Mouse (Mus musculus): ENCODE results near the gene Tango6. TPM values are rescaled to one million over a fixed set of nuclear protein-coding genes. Genes with fewer than 3 reads are reported as not detected.

Gene Tango6
- total RNA-seq, 1 experiment from 2014 or later, result 1.9 TPM

GRCm38 (mm10) chr8:106734222-106734621 is 51.4 kb downstream of the Tango6 start:
- ATAC-seq (replicated peaks; ENCODE audit: insufficient number of reproducible peaks, low FRiP score, low TSS enrichment, poor library complexity, severe bottlenecking), result no peak

DNA sequence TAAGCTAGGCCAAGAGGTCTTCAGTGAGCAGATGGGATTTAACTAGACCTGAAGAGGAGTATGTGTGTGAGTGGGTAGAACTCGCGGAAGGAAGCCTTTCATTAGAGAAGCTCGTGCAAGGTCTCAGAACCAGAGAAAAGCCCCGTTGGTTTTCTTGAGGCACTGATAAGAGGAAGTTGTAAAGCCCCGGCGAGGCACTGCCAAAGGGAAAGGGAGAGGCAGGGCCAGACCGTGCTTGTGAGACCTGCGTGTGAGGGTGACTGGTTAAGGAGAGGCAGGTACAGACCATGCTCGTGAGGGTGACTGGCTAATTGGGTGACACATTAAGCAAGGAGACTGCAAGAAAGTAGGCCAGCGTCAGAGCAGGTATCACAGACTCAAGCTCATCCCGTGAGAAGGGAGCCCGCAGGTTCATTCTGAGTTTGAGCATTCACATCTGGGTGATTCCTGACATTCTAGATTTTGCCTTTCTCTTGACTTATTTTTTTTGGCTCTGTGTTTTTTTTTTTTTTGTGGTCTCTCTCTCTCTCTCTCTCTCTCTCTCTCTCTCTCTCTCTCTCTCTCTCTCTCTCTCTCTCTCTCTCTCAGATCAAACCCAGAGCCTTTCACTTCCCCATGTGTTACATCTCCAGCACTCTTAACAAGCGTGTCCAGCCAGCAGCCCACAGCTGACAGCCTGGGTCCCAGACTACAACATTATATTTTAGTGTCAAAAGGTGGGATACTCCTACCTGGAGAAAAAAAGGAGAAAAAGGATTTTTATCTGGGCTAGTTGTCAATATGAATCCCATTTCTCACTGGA is 54.2 kb downstream of the Tango6 start:
- ATAC-seq (replicated peaks; ENCODE audit: insufficient number of reproducible peaks, low FRiP score, low TSS enrichment, poor library complexity, severe bottlenecking), result peak; percentile 35; the same call in 1 of the 2 replicates

DNA sequence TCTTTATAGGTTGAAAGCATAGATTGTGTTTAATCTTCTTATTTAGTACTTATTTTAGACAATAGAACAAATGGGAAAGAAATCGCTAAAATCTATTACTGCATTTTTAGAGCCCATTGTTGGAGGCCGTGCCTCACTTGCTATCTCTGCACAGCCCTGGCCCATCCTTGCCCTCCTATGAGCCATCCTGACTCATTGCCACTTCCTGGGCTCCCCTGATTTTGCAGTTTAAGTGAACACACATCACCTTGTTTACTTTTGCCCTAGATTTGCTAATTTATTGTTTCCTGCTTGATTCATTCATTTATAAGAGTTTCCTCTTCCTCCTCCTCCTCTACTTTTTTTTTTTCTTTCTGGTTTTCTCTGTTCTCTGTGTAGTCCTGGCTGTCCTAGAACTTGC is 55.0 kb downstream of the Tango6 start:
- no peak for ATAC-seq (replicated peaks; ENCODE audit: insufficient number of reproducible peaks, low FRiP score, low TSS enrichment, poor library complexity, severe bottlenecking)

- ATAC-seq (replicated peaks; ENCODE audit: insufficient number of reproducible peaks, low FRiP score, low TSS enrichment, poor library complexity, severe bottlenecking), result no peak
These were observed 59.5 kb downstream of the Tango6 start for GRCm38 (mm10) chr8:106742321-106742720.

DNA sequence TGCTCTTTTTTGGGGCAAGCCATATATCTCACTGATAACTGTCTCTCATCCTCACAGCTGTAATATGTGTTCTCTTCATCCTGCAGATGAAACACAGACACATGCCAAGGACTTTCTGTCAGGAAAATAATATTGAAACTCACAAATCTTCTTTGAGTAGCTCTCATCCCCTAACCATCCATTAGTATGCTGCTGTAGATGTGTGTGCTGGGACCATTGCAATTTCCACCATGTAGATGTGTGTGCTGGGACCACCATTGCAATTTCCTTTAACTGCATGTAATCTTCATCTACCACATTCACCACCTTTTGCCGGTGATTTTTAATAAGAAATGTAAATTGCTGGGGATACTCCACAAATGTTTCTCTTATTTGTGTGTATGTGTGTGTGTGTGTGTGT is 60.5 kb downstream of the Tango6 start:
- no peak for ATAC-seq (replicated peaks; ENCODE audit: insufficient number of reproducible peaks, low FRiP score, low TSS enrichment, poor library complexity, severe bottlenecking)

GRCm38 (mm10) chr8:106753436-106753835 is 70.6 kb downstream of the Tango6 start:
- ATAC-seq (replicated peaks; ENCODE audit: insufficient number of reproducible peaks, low FRiP score, low TSS enrichment, poor library complexity, severe bottlenecking), result no peak

- no peak for ATAC-seq (replicated peaks; ENCODE audit: insufficient number of reproducible peaks, low FRiP score, low TSS enrichment, poor library complexity, severe bottlenecking)
These were observed 78.4 kb downstream of the Tango6 start for GRCm38 (mm10) chr8:106761317-106761716.

- ATAC-seq (replicated peaks; ENCODE audit: insufficient number of reproducible peaks, low FRiP score, low TSS enrichment, poor library complexity, severe bottlenecking), result no peak
These were observed 79.1 kb downstream of the Tango6 start for GRCm38 (mm10) chr8:106761867-106762523.

DNA sequence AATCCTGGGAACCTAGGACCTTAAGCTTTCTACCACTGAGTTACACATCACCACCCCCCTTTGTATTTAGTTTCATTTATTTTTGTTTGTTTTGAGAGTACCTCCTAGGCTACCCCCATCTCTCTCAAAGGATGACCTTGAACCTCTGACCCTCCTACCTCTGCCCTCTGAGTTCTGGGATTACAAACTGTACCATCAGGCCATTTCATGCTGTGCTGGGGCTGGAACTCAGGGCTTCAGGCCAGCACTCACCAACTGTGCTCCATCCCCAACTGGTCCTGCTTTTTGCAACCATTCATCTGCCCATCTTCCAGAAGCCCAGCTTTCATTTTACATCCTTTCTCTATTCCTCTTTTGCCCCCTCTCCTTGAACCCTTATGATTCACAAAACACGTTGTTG is 81.7 kb downstream of the Tango6 start:
- no peak for ATAC-seq (replicated peaks; ENCODE audit: insufficient number of reproducible peaks, low FRiP score, low TSS enrichment, poor library complexity, severe bottlenecking)

GRCm38 (mm10) chr8:106765570-106765969 is 82.7 kb downstream of the Tango6 start:
- no peak for ATAC-seq (replicated peaks; ENCODE audit: insufficient number of reproducible peaks, low FRiP score, low TSS enrichment, poor library complexity, severe bottlenecking)

GRCm38 (mm10) chr8:106766736-106767135 is 83.9 kb downstream of the Tango6 start:
- no peak for ATAC-seq (replicated peaks; ENCODE audit: insufficient number of reproducible peaks, low FRiP score, low TSS enrichment, poor library complexity, severe bottlenecking)

GRCm38 (mm10) chr8:106769147-106769805 is 86.4 kb downstream of the Tango6 start:
- no peak for ATAC-seq (replicated peaks; ENCODE audit: insufficient number of reproducible peaks, low FRiP score, low TSS enrichment, poor library complexity, severe bottlenecking)

- ATAC-seq (replicated peaks; ENCODE audit: insufficient number of reproducible peaks, low FRiP score, low TSS enrichment, poor library complexity, severe bottlenecking), result no peak
These were observed 87.8 kb downstream of the Tango6 start for GRCm38 (mm10) chr8:106770596-106771179.

DNA sequence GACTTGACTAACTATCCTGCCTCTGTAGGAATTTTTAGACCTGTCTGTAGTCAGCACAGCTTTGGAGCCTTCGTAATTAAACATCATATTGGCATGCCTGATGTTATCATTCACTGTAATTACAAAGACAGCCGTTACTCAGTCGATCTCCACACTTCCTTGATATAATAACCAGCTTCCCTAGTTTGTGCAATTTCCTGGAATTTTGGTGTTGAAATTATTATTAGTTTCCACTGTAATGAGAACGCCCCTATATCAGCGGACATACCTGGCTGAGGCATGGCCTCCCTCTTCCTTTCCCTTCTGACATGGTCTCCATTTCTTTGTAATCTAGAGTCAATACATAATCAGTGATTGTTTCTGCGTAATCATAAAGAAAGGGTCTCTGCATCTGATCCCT is 89.2 kb downstream of the Tango6 start:
- ATAC-seq (replicated peaks; ENCODE audit: insufficient number of reproducible peaks, low FRiP score, low TSS enrichment, poor library complexity, severe bottlenecking), result no peak

DNA sequence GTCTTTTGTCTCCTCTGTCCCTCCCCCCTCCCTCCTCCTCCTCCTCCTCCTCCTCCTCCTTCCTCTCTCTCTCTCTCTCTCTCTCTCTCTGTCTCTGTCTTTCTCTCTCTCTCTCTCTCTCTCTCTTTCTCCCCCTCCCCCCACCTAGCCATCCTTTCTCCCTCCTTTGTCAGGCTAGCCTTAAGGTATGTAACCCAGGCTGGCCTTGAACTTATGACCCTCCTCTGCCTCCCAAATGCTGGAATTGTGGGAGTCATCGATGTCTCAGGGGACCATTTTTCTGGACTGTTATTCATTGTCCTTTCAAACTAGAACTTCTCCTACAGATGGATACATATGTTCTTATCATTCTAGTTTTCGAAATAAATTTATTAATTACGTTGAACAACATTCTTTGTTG is 89.6 kb downstream of the Tango6 start:
- no peak for ATAC-seq (replicated peaks; ENCODE audit: insufficient number of reproducible peaks, low FRiP score, low TSS enrichment, poor library complexity, severe bottlenecking)

GRCm38 (mm10) chr8:106774567-106775320 is 91.9 kb downstream of the Tango6 start:
- no peak for ATAC-seq (replicated peaks; ENCODE audit: insufficient number of reproducible peaks, low FRiP score, low TSS enrichment, poor library complexity, severe bottlenecking)

DNA sequence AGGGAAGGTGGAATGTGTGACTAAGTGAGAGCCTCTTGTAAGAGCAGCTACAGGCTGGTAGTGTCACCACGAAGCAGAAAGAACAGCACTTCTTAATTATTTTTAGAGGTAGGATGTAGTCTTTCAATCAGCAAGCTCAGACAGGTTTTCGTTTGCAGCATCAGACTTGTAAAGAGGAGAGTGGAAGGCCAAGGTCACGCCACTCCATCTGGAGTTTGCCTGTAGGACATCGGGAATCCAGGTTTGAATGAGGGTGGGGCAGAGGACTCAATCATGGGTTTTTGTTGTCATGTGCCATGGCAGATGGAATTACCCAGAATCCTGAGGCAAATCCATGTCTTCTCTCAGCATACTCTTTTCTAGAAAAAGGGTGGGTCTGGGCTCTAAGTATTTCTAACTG is 106.8 kb downstream of the Tango6 start:
- no peak for ATAC-seq (replicated peaks; ENCODE audit: insufficient number of reproducible peaks, low FRiP score, low TSS enrichment, poor library complexity, severe bottlenecking)

DNA sequence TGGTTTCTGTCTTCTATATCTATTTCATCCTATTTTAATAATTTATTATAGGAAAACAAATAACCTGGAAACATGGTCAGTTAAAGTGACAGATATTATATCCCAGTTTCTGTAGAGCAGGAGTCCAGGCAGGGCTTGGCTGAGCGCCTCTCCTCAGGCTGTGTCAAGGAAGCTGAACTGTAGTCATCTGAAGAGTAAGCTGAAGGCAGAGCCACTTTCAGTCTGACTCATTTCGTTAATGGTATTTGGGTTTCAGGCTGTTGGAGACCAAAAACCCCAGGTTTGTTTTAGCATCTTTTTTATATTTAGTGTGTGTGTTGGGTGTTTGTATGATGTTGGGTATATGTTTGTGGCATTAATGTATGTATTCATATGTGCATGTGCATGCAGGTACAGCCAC is 112.0 kb downstream of the Tango6 start:
- no peak for ATAC-seq (replicated peaks; ENCODE audit: insufficient number of reproducible peaks, low FRiP score, low TSS enrichment, poor library complexity, severe bottlenecking)

DNA sequence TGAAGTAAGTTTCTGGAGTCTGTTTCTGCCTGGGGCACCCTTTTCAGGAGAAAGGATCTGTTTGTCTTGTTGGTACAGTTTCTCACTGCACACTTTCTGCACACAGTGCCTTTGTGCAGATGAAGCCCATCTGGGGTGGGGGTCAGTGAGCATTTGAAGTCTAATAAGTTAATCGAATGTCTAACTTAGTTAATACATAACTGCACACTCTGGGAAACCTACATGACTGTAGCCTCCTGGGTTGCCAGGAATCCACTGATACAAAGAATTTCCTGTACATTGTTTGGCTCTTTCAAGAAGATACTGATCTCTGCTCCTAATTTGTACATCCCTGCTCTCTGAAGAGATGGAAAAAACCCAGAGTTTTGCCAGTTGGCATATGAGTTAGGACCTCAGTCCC is 117.0 kb downstream of the Tango6 start:
- ATAC-seq (replicated peaks; ENCODE audit: insufficient number of reproducible peaks, low FRiP score, low TSS enrichment, poor library complexity, severe bottlenecking), result no peak
